Mouse (Mus musculus) liver, embryonic 14.5 days (tissue): ENCODE measurements around the gene Uba52. TPM values are rescaled to one million over a fixed set of nuclear protein-coding genes. Genes with fewer than 3 reads are reported as not detected.

Experiments used
- ATAC-seq: fragments of 200-750 bp; cut with Nextera tagmentation; 2 replicates; pipeline ENCODE4 v1.8.0; 2017; ENCODE audit warnings: moderate number of reproducible peaks, mild to moderate bottlenecking, moderate library complexity; ENCODE audit not compliant: insufficient read depth
- DNase-seq, 3 experiments: peaks; one replicate each; pipeline ENCODE4 v3.0.0-alpha.2; 2012 to 2013; ENCODE audit warnings: low read depth in 3 of 3, low spot score in 3 of 3
- H3K27ac ChIP-seq: fragments of 300-500 bp; sonication (generic); 2 replicates; pipeline ENCODE4 v1.5.1; 2014; ENCODE audit warnings: moderate library complexity, mild to moderate bottlenecking, control low read depth, inconsistent platforms
- H3K27me3 ChIP-seq: fragments of 300-500 bp; sonication (generic); 2 replicates; pipeline ENCODE4 v1.6.1; 2014; ENCODE audit warnings: mild to moderate bottlenecking, low read length, moderate library complexity; ENCODE audit not compliant: control insufficient read depth, insufficient read depth
- H3K36me3 ChIP-seq: fragments of 300-500 bp; sonication (generic); replicated peaks from 2 replicates; pipeline ENCODE4 v1.6.1; 2014; ENCODE audit warnings: low read depth; ENCODE audit not compliant: control insufficient read depth, insufficient read depth
- H3K4me1 ChIP-seq, 2 experiments: fragments of 200-500 bp in 1 of 2; fragments of 300-500 bp in 1 of 2; sonication (generic) in 1 of 2; replicated peaks; 2 replicates each; pipeline ENCODE4 v1.6.1; 2012 to 2014; ENCODE audit warnings: antibody characterized with exemption in 1 of 2, inconsistent platforms in 1 of 2, low read length in 1 of 2; ENCODE audit not compliant: control insufficient read depth in 2 of 2, insufficient read depth in 2 of 2
- H3K4me2 ChIP-seq: fragments of 300-500 bp; sonication (generic); 2 replicates; pipeline ENCODE4 v1.6.1; 2014; ENCODE audit warnings: low read depth, mild to moderate bottlenecking, control low read depth, moderate library complexity
- H3K4me3 ChIP-seq, 2 experiments: fragments of 200-500 bp in 1 of 2; fragments of 300-500 bp in 1 of 2; sonication (generic) in 1 of 2; 2 replicates each; pipeline ENCODE4 v1.5.1; 2012 to 2014; ENCODE audit warnings: low read depth in 2 of 2, low read length in 2 of 2, mild to moderate bottlenecking in 2 of 2, control low read depth in 1 of 2, inconsistent platforms in 1 of 2, moderate library complexity in 1 of 2; ENCODE audit not compliant: insufficient read depth in 1 of 2
- H3K9ac ChIP-seq: fragments of 300-500 bp; sonication (generic); replicated peaks from 2 replicates; pipeline ENCODE4 v1.6.1; 2014; ENCODE audit warnings: mild to moderate bottlenecking, control low read depth, moderate library complexity
- H3K9me3 ChIP-seq: fragments of 300-500 bp; sonication (generic); 2 replicates; pipeline ENCODE4 v1.6.1; 2016; ENCODE audit warnings: low read length, mixed read lengths; ENCODE audit not compliant: control insufficient read depth
- CTCF ChIP-seq: IDR thresholded peaks from 2 replicates; pipeline ENCODE4 v1.5.1; 2016; ENCODE audit warnings: antibody characterized with exemption, low read depth, control low read depth
- EP300 ChIP-seq: IDR thresholded peaks from 2 replicates; pipeline ENCODE4 v1.6.1; 2016; ENCODE audit warnings: antibody characterized with exemption, low read depth
- WGBS: fragments of 180-500 bp; shearing (Covaris S2); extraction: QIAGEN DNeasy Blood & Tissue Kit; methylation state at CpG from one replicate; pipeline ENCODE4 v1.1.7; 2014; ENCODE audit not compliant: insufficient replicate concordance; 5-methylcytosine and 5-hydroxymethylcytosine counted together
- polyA plus RNA-seq, 2 experiments: library from polyadenylated mRNA; depleted of rRNA in 1 of 2; stranded (reverse) in 1 of 2; unstranded in 1 of 2; fragments of >200 nt; fragmentation: Nextera tagmentation in 1 of 2; extraction: Ambion mirVana in 1 of 2; gene quantifications; 2 replicates each; pipeline versions ENCODE4 v1.2.1 to v1.2.3; 2012 to 2014

Gene Uba52
- polyA plus RNA-seq, 2 experiments = 773 to 870 TPM

DNA sequence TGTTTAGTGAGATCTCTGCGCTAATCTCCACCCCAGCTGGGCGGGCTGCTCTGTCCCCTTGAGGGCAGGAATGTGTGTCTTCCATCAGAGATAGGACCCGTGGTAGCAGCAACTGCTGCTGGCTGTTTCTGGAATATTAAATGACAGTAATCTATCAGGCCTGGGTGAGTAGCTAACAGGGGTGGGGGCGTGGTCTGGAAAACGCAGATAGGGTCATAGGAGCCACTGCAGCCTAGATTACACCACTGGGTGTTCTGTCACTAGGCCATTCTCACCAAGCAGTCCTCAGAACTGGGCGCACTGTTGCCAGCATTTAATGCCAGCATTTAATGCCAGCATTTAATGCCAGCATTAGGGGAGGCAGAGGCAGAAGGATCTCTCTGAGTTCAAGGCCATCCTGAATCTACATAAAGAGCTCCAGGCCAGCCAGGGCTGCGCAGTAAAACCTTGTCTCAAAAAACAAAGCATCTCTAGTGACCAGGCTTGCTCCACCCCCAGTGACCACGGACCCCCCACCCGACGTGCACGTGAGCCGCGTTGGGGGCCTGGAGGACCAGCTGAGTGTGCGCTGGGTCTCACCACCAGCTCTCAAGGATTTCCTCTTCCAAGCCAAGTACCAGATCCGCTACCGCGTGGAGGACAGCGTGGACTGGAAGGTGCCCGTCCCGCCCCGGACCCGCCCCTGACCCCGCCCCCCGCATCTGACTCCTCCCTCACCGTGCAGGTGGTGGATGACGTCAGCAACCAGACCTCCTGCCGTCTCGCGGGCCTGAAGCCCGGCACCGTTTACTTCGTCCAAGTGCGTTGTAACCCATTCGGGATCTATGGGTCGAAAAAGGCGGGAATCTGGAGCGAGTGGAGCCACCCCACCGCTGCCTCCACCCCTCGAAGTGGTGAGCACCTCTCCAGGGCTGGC is 10.0 kb downstream of the Uba52 start:
- Histone ChIP-seq H3K9ac (peak overlapping the region; percentile 59), H3K27ac (peak overlapping the region; percentile 72), H3K36me3 (no peaks in the 10 kb centered on the region), H3K4me2 (peak overlapping the region; percentile 74), H3K4me1 (peaks cover 34 to 41% of the 10 kb centered on the region in 2 experiments), H3K4me3 (peak overlapping the region; percentile 39 to 55), H3K9me3 (no peaks in the 10 kb centered on the region), H3K27me3 (peaks cover 33% of the 10 kb centered on the region)
- 4% methylated on average over 39 of the region's 39 CpGs for WGBS
- ATAC-seq = peak; percentile 86
- peak; percentile 58 to 69 (median 66) for DNase-seq
- no peak for TF ChIP-seq CTCF
- TF ChIP-seq EP300 = peak; percentile 74

DNA sequence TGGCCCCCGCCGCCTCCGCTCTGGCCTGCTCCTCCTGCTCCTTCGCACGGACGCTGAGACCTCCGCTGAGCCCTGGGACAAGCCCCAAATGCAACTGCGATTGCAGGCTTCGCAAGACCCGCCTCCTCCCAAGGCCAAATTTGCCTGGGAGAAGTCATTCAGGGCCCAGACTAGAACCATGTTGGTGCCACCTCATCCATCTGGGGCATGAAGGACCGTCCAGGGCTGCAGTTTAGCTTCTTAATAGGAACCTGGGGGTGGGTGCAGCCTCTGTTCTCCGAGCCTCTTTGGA is 14.9 kb downstream of the Uba52 start:
- WGBS = 11% methylated on average over 12 of the region's 12 CpGs
- H3K27me3 ChIP-seq = peaks cover 76% of the 10 kb centered on the region

GRCm38 (mm10) chr8:70495001-70495770 is 15.4 kb downstream of the Uba52 start:
- Histone ChIP-seq H3K9me3 (no peaks in the 10 kb centered on the region), H3K4me1 (peaks cover 7 to 9% of the 10 kb centered on the region in 2 experiments), H3K36me3 (no peaks in the 10 kb centered on the region), H3K9ac (no peak overlapping the region), H3K27ac (no peak overlapping the region), H3K4me2 (no peak overlapping the region), H3K27me3 (peaks cover 82% of the 10 kb centered on the region), H3K4me3 (no peak overlapping the region)
- 4% methylated on average over 21 of the region's 21 CpGs for WGBS
- DNase-seq (no peak), ATAC-seq (no peak)
- TF ChIP-seq CTCF (no peak), EP300 (no peak)

More for the DNA sequence above, 14.9 kb downstream of the Uba52 start:
- H3K4me3 ChIP-seq = no peak overlapping the region
- H3K4me2 ChIP-seq = no peak overlapping the region
- no peak overlapping the region for H3K9ac ChIP-seq
- ATAC-seq = no peak
- peaks cover 12 to 15% of the 10 kb centered on the region in 2 experiments for H3K4me1 ChIP-seq
- no peak overlapping the region for H3K27ac ChIP-seq
- DNase-seq = no peak
- TF ChIP-seq EP300 = no peak
- no peak for TF ChIP-seq CTCF
- no peaks in the 10 kb centered on the region for H3K36me3 ChIP-seq
- H3K9me3 ChIP-seq = no peaks in the 10 kb centered on the region

DNA sequence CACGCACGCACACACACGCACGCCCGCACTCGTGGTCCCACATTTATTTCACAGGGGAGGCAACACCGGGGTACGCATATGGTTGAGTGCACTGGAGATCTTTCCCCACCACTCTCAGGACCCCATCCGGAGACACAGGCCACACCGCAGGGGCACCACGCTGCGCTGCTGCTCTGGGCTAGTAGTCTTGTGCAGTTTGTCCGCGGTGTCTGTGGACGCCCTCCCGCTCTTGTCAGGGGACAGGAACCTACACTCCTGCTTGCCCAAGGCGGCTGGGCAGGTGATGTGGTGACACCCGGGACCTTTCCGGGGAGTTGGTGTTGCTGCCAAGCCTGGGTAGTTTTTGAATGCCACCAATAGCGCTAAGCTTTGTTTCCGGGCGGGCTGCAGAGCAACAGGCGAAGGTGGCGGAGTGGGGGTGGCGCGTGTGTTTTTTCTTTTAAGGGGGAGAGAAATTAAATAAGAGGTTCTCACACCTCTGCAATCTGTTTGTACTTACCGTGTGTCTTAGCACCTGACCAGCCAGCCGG is 16.1 kb downstream of the Uba52 start:
- H3K9me3 ChIP-seq = no peaks in the 10 kb centered on the region
- no peak overlapping the region for H3K27ac ChIP-seq
- H3K4me2 ChIP-seq = no peak overlapping the region
- no peaks in the 10 kb centered on the region for H3K36me3 ChIP-seq
- WGBS = 5% methylated on average over 28 of the region's 28 CpGs
- peaks cover 89% of the 10 kb centered on the region for H3K27me3 ChIP-seq
- no peak overlapping the region for H3K9ac ChIP-seq
- H3K4me3 ChIP-seq = no peak overlapping the region
- DNase-seq (no peak), ATAC-seq (no peak)
- H3K4me1 ChIP-seq = peaks cover 0 to 2% of the 10 kb centered on the region in 2 experiments; a peak in 2 of 4 replicates
- TF ChIP-seq EP300 (no peak), CTCF (no peak)
